Mouse (Mus musculus): Measurements from ENCODE around the gene Cep112. TPM values are rescaled to one million over a fixed set of nuclear protein-coding genes. Genes with fewer than 3 reads are reported as not detected.

Gene Cep112
- polyA plus RNA-seq, 1 experiment = 0.34 TPM

DNA sequence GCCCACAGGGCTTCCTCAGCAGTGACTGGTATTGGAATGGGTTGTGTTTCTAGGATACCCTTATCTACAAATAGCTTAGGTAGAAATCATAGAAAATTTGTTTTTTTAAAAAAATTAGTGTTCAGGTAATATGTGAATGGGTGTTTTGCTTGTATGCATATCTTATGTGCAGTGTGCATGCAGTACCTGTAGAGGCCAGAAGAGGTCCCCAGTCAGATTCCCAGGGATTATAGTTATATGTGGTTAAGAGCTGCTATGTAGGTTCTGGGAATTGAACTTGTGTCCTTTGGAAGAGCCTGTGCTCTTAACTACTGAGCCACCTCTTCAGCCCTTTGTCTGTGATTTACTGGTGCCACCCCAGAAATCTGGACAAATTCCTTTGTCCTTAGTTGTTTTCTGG lies 22.2 kb downstream of the Cep112 start:
- Histone ChIP-seq H3K4me3 (ENCODE audit: insufficient read depth, low read depth, low read length) (no peak overlapping the region), H3K27me3 (replicated peaks; ENCODE audit: control insufficient read depth, insufficient read depth, low read length) (no peaks in the 10 kb centered on the region), H3K36me3 (ENCODE audit: control insufficient read depth, insufficient read depth, low read length) (no peaks in the 10 kb centered on the region), H3K4me1 (ENCODE audit: control insufficient read depth, insufficient read depth, low read length) (no peaks in the 10 kb centered on the region), H3K27ac (ENCODE audit: insufficient read depth, low read depth, low read length) (no peak overlapping the region)
- TF ChIP-seq CTCF (conservative IDR thresholded peaks at IDR 0.05; ENCODE audit: insufficient read depth, insufficient read length, low read depth, low read length) (0 out of 2 replicates have a peak, but pooled peaks have one; percentile 6), POLR2A (IDR thresholded peaks at IDR 0.05; ENCODE audit: low read depth, low read length) (no peak)
- peak; percentile 4 for DNase-seq

DNA sequence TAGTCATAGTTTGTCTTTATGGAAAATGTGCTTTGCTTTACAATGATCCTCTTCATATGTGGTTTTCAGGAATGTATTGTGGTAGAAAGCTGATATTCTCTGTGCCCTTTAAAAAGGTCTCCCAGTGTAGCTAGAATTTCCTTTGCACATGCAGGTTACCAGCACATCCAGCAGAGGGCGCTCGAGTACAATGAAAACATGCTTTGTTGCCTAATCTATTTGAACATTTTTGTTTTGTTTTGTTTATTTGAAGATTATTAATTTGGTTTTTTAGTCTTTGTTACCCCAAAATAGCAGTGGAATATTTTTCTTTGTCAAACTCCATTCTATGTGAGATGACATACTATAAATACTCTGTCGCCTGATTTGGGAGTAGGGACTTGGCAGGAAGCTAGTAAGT lies 24.8 kb downstream of the Cep112 start:
- 24% methylated on average over 3 of the region's 3 CpGs for WGBS
- Histone ChIP-seq H3K27ac (ENCODE audit: insufficient read depth, low read depth, low read length) (no peak overlapping the region), H3K4me3 (ENCODE audit: insufficient read depth, low read depth, low read length) (no peak overlapping the region), H3K36me3 (ENCODE audit: control insufficient read depth, insufficient read depth, low read length) (no peaks in the 10 kb centered on the region), H3K27me3 (replicated peaks; ENCODE audit: control insufficient read depth, insufficient read depth, low read length) (no peaks in the 10 kb centered on the region), H3K4me1 (ENCODE audit: control insufficient read depth, insufficient read depth, low read length) (no peaks in the 10 kb centered on the region)
- TF ChIP-seq CTCF (conservative IDR thresholded peaks at IDR 0.05; ENCODE audit: insufficient read depth, insufficient read length, low read depth, low read length) (peak; percentile 83), POLR2A (IDR thresholded peaks at IDR 0.05; ENCODE audit: low read depth, low read length) (no peak)
- peak; percentile 63 for DNase-seq

DNA sequence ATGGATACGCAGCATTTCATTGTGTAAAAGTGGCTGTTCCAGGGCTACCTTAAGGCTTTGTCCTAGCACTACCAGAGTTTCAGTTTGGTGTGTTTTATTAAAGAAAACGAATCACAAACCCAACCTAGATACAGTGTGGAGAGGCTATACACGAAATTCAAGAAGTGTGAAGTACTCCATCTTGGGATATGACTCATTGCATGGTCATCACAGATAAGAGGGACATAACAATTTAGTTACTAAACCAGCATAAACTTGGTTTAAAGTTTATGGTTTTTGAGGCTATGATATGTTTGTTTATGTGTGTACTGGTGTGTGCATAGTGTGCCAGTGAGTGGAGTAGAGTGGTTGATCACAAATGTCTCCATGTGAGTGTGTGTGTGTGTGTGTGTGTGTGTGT lies 34.6 kb downstream of the Cep112 start:
- no peak for DNase-seq
- TF ChIP-seq POLR2A (IDR thresholded peaks at IDR 0.05; ENCODE audit: low read depth, low read length) (no peak), CTCF (conservative IDR thresholded peaks at IDR 0.05; ENCODE audit: insufficient read depth, insufficient read length, low read depth, low read length) (no peak)
- no peaks in the 10 kb centered on the region for H3K27me3 ChIP-seq (replicated peaks; ENCODE audit: control insufficient read depth, insufficient read depth, low read length)
- no peak overlapping the region for H3K27ac ChIP-seq (ENCODE audit: insufficient read depth, low read depth, low read length)
- H3K36me3 ChIP-seq (ENCODE audit: control insufficient read depth, insufficient read depth, low read length) = no peaks in the 10 kb centered on the region
- H3K4me3 ChIP-seq (ENCODE audit: insufficient read depth, low read depth, low read length) = no peak overlapping the region
- H3K4me1 ChIP-seq (ENCODE audit: control insufficient read depth, insufficient read depth, low read length) = no peaks in the 10 kb centered on the region
- 83% methylated on average over 3 of the region's 3 CpGs for WGBS

DNA sequence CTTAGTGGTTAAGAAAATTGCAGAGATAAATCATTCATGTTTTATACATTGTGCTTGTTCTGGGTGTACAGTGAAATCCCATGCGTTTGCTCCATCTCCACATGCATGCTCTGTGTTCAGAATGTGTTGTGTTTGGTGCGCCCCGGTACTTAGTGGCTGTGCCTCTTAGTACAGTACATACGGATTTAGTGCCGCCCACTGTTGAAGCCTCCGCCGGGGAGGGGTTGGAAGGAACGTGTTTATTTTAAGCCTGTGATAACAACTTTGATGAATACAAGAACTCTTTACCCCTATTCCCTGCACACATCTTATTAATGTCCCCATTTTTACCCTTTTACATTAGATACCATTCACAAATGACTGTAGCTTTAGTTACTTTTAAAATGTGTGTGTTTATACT lies 39.1 kb downstream of the Cep112 start:
- Histone ChIP-seq H3K4me3 (ENCODE audit: insufficient read depth, low read depth, low read length) (no peak overlapping the region), H3K27ac (ENCODE audit: insufficient read depth, low read depth, low read length) (no peak overlapping the region), H3K4me1 (ENCODE audit: control insufficient read depth, insufficient read depth, low read length) (no peaks in the 10 kb centered on the region), H3K36me3 (ENCODE audit: control insufficient read depth, insufficient read depth, low read length) (no peaks in the 10 kb centered on the region), H3K27me3 (replicated peaks; ENCODE audit: control insufficient read depth, insufficient read depth, low read length) (no peaks in the 10 kb centered on the region)
- TF ChIP-seq CTCF (conservative IDR thresholded peaks at IDR 0.05; ENCODE audit: insufficient read depth, insufficient read length, low read depth, low read length) (no peak), POLR2A (IDR thresholded peaks at IDR 0.05; ENCODE audit: low read depth, low read length) (no peak)
- DNase-seq = no peak
- 76% methylated on average over 8 of the region's 8 CpGs for WGBS

DNA sequence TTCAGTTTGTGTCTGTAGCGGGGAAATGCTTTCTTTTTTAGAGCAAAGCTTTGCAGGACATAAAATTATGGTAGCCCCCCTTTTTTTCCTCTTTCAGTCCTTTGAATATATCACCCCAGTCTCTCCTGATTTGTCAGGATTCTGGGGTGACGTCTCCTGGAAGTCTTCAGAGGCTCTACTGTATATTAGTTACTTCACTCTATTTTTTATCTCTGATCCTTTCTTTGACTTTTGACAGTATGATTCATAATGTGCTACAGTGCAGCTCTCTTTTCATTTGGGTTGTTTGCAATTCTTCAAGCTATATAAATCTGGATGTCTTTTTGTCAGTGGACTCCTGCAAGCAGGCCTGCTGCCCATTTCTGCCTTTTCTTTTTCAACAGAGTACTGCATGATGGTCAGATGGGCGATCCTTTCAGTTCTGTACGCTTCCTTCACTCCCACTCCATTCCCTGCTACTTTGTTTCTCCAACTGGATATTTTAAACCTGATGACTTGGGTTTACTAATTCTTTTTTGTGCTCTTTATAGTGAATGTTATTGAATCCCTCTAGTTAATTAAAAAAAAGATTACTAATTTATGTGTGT lies 39.8 kb downstream of the Cep112 start:
- H3K36me3 ChIP-seq (ENCODE audit: control insufficient read depth, insufficient read depth, low read length) = no peaks in the 10 kb centered on the region
- WGBS = 87% methylated on average over 4 of the region's 4 CpGs

DNA sequence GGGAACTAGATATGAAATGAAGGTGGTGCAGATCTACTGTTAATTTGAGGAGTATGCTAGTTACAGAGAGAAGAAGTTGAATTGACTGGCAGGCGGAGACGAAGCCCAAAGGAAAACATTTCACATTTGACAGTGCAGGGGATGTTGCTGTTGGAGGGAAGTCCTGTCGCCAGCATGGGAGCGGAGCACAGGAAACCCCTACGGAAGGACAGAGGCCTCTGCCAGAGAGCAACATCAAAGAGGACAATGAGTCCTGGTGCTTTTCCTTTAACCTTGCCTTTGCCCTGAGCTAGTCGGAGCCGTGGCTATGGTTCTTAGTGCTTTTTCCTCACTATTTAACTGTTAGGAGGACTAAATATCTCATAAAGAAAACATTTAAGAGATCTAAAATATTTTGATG lies 50.7 kb downstream of the Cep112 start:
- no peak overlapping the region for H3K4me3 ChIP-seq (ENCODE audit: insufficient read depth, low read depth, low read length)
- no peaks in the 10 kb centered on the region for H3K27me3 ChIP-seq (replicated peaks; ENCODE audit: control insufficient read depth, insufficient read depth, low read length)
- peak; percentile 78 for DNase-seq
- no peaks in the 10 kb centered on the region for H3K36me3 ChIP-seq (ENCODE audit: control insufficient read depth, insufficient read depth, low read length)
- H3K27ac ChIP-seq (ENCODE audit: insufficient read depth, low read depth, low read length) = peak overlapping the region; percentile 70; the same call in 1 of the 2 replicates
- no peak for TF ChIP-seq POLR2A (IDR thresholded peaks at IDR 0.05; ENCODE audit: low read depth, low read length)
- TF ChIP-seq CTCF (conservative IDR thresholded peaks at IDR 0.05; ENCODE audit: insufficient read depth, insufficient read length, low read depth, low read length) = no peak
- 61% methylated on average over 7 of the region's 7 CpGs for WGBS
- no peaks in the 10 kb centered on the region for H3K4me1 ChIP-seq (ENCODE audit: control insufficient read depth, insufficient read depth, low read length)

More for the DNA sequence above, 39.8 kb downstream of the Cep112 start:
- no peak overlapping the region for H3K27ac ChIP-seq (ENCODE audit: insufficient read depth, low read depth, low read length)
- no peak overlapping the region for H3K4me3 ChIP-seq (ENCODE audit: insufficient read depth, low read depth, low read length)
- no peaks in the 10 kb centered on the region for H3K4me1 ChIP-seq (ENCODE audit: control insufficient read depth, insufficient read depth, low read length)
- no peak for DNase-seq
- TF ChIP-seq POLR2A (IDR thresholded peaks at IDR 0.05; ENCODE audit: low read depth, low read length) (no peak), CTCF (conservative IDR thresholded peaks at IDR 0.05; ENCODE audit: insufficient read depth, insufficient read length, low read depth, low read length) (no peak)
- H3K27me3 ChIP-seq (replicated peaks; ENCODE audit: control insufficient read depth, insufficient read depth, low read length) = no peaks in the 10 kb centered on the region

DNA sequence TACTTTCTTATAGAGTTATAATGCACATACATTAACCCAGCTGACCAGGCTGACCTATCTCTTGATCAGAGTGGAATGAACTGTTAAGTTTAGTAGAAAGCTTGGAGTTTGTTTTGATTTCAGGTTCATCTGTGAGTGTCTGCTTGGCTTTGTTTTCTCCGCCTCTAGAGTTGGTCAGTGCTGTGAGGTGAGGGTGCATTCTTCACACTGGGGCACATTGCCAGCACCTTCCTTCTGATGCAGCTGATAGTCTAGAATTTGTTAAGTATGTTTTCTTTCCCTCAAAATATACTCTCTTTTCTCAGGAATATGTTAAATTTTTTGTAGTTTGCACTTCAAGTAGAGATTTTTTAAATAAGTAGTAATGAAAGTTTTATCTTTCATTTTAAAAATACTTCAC lies 51.2 kb downstream of the Cep112 start:
- peak; percentile 43 for DNase-seq
- no peaks in the 10 kb centered on the region for H3K4me1 ChIP-seq (ENCODE audit: control insufficient read depth, insufficient read depth, low read length)
- H3K27ac ChIP-seq (ENCODE audit: insufficient read depth, low read depth, low read length) = no peak overlapping the region
- H3K4me3 ChIP-seq (ENCODE audit: insufficient read depth, low read depth, low read length) = no peak overlapping the region
- H3K27me3 ChIP-seq (replicated peaks; ENCODE audit: control insufficient read depth, insufficient read depth, low read length) = no peaks in the 10 kb centered on the region
- no peaks in the 10 kb centered on the region for H3K36me3 ChIP-seq (ENCODE audit: control insufficient read depth, insufficient read depth, low read length)
- 66% methylated on average over 1 of the region's 1 CpGs for WGBS
- TF ChIP-seq CTCF (conservative IDR thresholded peaks at IDR 0.05; ENCODE audit: insufficient read depth, insufficient read length, low read depth, low read length) (no peak), POLR2A (IDR thresholded peaks at IDR 0.05; ENCODE audit: low read depth, low read length) (no peak)

Measured in kidney, adult 2 months (tissue).